Mouse (Mus musculus): Measurements from ENCODE around the gene Sclt1. TPM values are rescaled to one million over a fixed set of nuclear protein-coding genes. Genes with fewer than 3 reads are reported as not detected.
A peak's percentile ranks its signal among the peaks of the same experiment; 100 is the strongest.

The Sclt1 gene
- polyA plus RNA-seq, 1 experiment from 2014 or later = 21.0 TPM

GRCm38 (mm10) chr3:41604629-41605321 is 137.5 kb downstream of the Sclt1 start:
- ATAC-seq (replicated peaks; ENCODE audit: low FRiP score, low read depth) (no peak), DNase-seq (ENCODE audit: low spot score) (no peak)

DNA sequence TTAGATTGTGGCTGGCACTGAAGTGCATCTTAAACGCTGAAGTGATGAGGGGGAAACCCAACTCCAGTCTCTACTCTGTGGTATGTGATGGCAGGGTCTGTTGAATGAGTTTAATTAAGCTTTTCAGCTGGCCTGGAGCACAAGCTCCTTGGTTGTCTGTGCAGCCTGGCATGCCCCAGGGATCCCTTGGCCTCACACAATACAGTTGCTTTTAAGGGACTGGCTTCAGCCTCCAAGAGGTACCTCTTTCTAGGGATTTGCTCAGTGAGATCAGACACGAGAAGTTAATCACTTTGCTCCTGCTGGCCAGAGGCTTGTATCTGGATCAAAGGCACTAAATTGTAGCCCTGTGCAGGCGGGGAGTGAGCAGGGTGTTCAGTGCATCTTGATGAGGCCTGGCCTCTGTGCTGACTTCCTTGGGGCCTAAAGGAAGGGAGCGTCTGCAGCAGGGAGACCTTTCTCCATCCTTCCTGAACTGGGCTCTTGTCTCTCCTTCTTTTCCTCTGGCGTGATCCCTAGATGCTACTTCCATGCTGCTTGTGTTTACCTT is 138.8 kb downstream of the Sclt1 start:
- no peak overlapping the region for H3K4me3 ChIP-seq (replicated peaks; ENCODE audit: low read depth, low read length)
- no peak overlapping the region for H3K9ac ChIP-seq (ENCODE audit: low read depth, low read length)
- TF ChIP-seq CTCF (IDR thresholded peaks at IDR 0.05; ENCODE audit: low read depth) = no peak
- no peak overlapping the region for H3K27ac ChIP-seq
- peaks cover 26% of the 10 kb centered on the region; the same call in 1 of the 2 replicates for H3K36me3 ChIP-seq (ENCODE audit: insufficient read depth, low read length)
- ATAC-seq (replicated peaks; ENCODE audit: low FRiP score, low read depth) = no peak
- H3K9me3 ChIP-seq (replicated peaks; ENCODE audit: low read length) = no peaks in the 10 kb centered on the region
- no peak for DNase-seq (ENCODE audit: low spot score)
- 47% methylated on average over 5 of the region's 5 CpGs for WGBS
- H3K4me1 ChIP-seq (replicated peaks; ENCODE audit: insufficient read depth, low read length) = no peaks in the 10 kb centered on the region
- H3K27me3 ChIP-seq (ENCODE audit: insufficient read depth, low read length) = no peaks in the 10 kb centered on the region
- H3K4me2 ChIP-seq (ENCODE audit: low read length) = no peak overlapping the region

More at GRCm38 (mm10) chr3:41604629-41605321, 137.5 kb downstream of the Sclt1 start:
- Histone ChIP-seq H3K4me1 (replicated peaks; ENCODE audit: insufficient read depth, low read length) (no peaks in the 10 kb centered on the region), H3K36me3 (ENCODE audit: insufficient read depth, low read length) (peaks cover 19% of the 10 kb centered on the region; the same call in 1 of the 2 replicates), H3K27me3 (ENCODE audit: insufficient read depth, low read length) (no peaks in the 10 kb centered on the region), H3K27ac (no peak overlapping the region), H3K9me3 (replicated peaks; ENCODE audit: low read length) (no peaks in the 10 kb centered on the region), H3K4me2 (ENCODE audit: low read length) (no peak overlapping the region), H3K4me3 (replicated peaks; ENCODE audit: low read depth, low read length) (no peak overlapping the region), H3K9ac (ENCODE audit: low read depth, low read length) (no peak overlapping the region)
- WGBS = 86% methylated on average over 12 of the region's 12 CpGs
- no peak for TF ChIP-seq CTCF (IDR thresholded peaks at IDR 0.05; ENCODE audit: low read depth)

DNA sequence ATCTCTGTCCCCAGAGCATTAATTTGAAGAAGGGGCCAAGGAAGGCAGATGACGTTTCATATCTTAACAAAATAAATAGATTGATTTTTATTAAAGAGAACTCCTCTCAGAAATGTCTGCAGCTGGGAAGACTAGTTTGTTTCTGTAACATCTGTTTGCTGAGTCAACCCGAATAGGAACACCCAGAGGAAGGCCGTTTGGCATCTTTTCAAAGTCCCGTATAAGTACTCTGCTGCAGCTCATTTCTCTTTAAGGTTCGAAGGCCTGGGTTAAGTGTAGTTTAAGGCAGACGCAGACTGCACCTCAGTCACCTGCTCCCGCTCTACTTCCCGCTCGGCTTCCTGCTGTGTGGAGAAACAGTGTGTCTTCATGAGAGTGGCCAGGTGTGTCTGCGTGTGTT is 139.4 kb downstream of the Sclt1 start:
- no peak for ATAC-seq (replicated peaks; ENCODE audit: low FRiP score, low read depth)
- H3K36me3 ChIP-seq (ENCODE audit: insufficient read depth, low read length) = peaks cover 29% of the 10 kb centered on the region; the same call in 1 of the 2 replicates
- no peaks in the 10 kb centered on the region for H3K9me3 ChIP-seq (replicated peaks; ENCODE audit: low read length)
- DNase-seq (ENCODE audit: low spot score) = peak; percentile 51
- H3K9ac ChIP-seq (ENCODE audit: low read depth, low read length) = no peak overlapping the region
- no peaks in the 10 kb centered on the region for H3K4me1 ChIP-seq (replicated peaks; ENCODE audit: insufficient read depth, low read length)
- H3K4me3 ChIP-seq (replicated peaks; ENCODE audit: low read depth, low read length) = no peak overlapping the region
- 35% methylated on average over 10 of the region's 10 CpGs for WGBS
- H3K27ac ChIP-seq = 0 out of 2 replicates have a peak overlapping the region, but pooled peaks have one; percentile 20
- H3K4me2 ChIP-seq (ENCODE audit: low read length) = no peak overlapping the region
- H3K27me3 ChIP-seq (ENCODE audit: insufficient read depth, low read length) = no peaks in the 10 kb centered on the region
- TF ChIP-seq CTCF (IDR thresholded peaks at IDR 0.05; ENCODE audit: low read depth) = no peak

DNA sequence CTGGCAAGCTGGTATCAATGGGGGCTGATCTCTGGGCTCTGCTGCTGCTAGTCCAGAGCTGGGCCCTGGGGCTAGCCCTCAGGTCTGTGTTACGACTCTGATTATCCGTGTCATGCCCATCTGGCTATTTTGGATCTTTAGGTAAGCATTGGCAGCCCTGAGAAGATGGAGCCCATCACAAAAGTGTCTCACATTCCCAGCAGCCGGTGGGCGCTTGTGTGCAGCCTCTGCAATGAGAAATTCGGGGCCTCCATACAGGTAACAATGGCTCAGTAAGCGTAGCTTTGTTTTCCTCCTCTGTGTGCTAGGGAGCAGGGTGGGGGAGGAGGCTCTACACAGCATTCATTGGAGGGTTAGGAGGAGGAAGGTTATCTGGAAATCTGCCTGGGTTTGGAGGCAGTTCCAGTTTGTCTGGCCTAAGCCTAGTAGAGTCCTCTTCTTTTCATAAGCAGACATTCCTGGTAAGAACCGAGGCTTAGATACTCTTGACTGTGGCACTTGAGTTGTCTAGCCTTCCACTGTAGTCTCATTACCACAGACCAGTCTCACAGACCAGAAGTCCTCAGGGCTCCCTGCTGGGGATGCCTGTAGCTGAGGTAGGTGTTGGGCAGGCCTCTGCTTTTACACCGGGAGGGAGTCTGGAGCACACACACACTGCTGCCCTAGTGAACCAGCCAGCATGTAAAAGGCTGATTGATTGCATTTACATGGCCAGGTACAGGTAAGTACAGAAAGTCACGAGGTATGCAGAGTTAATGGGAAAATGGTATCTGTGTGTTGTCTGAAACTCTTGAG is 140.9 kb downstream of the Sclt1 start:
- Histone ChIP-seq H3K36me3 (ENCODE audit: insufficient read depth, low read length) (peaks cover 37% of the 10 kb centered on the region), H3K4me3 (replicated peaks; ENCODE audit: low read depth, low read length) (no peak overlapping the region), H3K27ac (no peak overlapping the region), H3K27me3 (ENCODE audit: insufficient read depth, low read length) (no peaks in the 10 kb centered on the region), H3K4me1 (replicated peaks; ENCODE audit: insufficient read depth, low read length) (no peaks in the 10 kb centered on the region), H3K9me3 (replicated peaks; ENCODE audit: low read length) (no peaks in the 10 kb centered on the region), H3K4me2 (ENCODE audit: low read length) (no peak overlapping the region), H3K9ac (ENCODE audit: low read depth, low read length) (no peak overlapping the region)
- ATAC-seq (replicated peaks; ENCODE audit: low FRiP score, low read depth) (no peak), DNase-seq (ENCODE audit: low spot score) (no peak)
- no peak for TF ChIP-seq CTCF (IDR thresholded peaks at IDR 0.05; ENCODE audit: low read depth)
- WGBS = 81% methylated on average over 9 of the region's 9 CpGs

DNA sequence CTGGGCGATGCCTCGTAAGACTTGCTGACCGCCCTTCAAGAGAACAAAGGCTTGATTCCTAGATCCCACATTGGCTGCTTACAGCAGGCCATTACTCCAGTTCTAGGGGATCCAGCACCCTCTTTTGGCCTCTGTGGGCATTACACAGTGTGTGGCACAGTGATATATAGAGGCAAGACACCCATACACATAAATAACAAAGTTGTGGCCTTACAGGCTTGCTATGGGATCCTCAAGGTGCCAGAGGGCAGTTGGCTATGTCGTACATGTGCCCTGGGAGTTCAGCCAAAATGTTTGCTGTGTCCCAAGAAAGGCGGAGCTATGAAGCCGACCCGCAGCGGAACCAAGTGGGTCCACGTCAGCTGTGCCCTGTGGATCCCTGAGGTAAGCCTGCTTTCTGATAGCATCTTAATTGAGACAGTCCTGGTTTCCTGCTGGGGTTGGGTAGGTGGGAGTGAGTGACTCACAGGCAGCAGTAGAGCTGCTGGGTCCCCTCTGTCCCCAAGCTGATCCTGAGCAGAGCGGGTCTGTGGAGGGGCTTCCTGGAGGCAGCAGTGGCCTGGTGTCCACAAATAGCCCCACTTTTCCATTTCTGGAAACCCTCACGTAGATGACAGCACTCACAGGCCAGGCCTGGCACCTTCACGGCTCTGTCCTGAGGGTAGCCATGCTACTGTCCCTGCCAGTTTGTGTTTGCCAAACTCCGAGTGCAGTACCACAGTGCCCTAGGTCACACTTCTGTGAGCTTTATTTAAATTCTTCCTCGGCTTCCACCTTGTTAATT is 142.3 kb downstream of the Sclt1 start:
- Histone ChIP-seq H3K4me1 (replicated peaks; ENCODE audit: insufficient read depth, low read length) (no peaks in the 10 kb centered on the region), H3K27me3 (ENCODE audit: insufficient read depth, low read length) (no peaks in the 10 kb centered on the region), H3K27ac (no peak overlapping the region), H3K9me3 (replicated peaks; ENCODE audit: low read length) (no peaks in the 10 kb centered on the region), H3K9ac (ENCODE audit: low read depth, low read length) (no peak overlapping the region), H3K4me3 (replicated peaks; ENCODE audit: low read depth, low read length) (no peak overlapping the region), H3K36me3 (ENCODE audit: insufficient read depth, low read length) (peaks cover 36% of the 10 kb centered on the region), H3K4me2 (ENCODE audit: low read length) (no peak overlapping the region)
- peak; percentile 40; the same call in 1 of the 2 replicates for ATAC-seq (replicated peaks; ENCODE audit: low FRiP score, low read depth)
- DNase-seq (ENCODE audit: low spot score) = peak; percentile 57
- peak; percentile 74 for TF ChIP-seq CTCF (IDR thresholded peaks at IDR 0.05; ENCODE audit: low read depth)
- WGBS = 78% methylated on average over 14 of the region's 14 CpGs

DNA sequence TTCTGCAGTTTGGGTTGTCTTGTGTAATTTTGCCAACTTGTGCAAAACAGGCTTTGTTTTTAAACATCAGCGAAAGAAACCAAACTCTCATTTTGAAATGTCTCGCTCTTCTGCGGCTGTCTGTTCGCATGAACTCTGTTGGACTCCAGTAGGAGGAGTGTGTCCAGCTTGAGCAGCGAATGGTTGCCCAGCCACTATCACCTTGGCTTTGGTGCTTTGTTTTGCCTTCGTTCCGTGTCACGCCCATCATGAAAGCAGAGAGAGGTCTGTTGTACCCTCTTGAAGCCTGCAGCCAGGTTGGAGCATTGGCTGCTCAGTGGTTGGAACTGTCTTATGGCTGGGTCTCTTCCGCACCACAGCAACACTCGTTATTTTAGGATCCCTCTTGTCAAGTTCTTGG is 143.1 kb downstream of the Sclt1 start:
- H3K4me3 ChIP-seq (replicated peaks; ENCODE audit: low read depth, low read length) = no peak overlapping the region
- no peaks in the 10 kb centered on the region for H3K27me3 ChIP-seq (ENCODE audit: insufficient read depth, low read length)
- H3K9me3 ChIP-seq (replicated peaks; ENCODE audit: low read length) = no peaks in the 10 kb centered on the region
- H3K4me1 ChIP-seq (replicated peaks; ENCODE audit: insufficient read depth, low read length) = no peaks in the 10 kb centered on the region
- peaks cover 36% of the 10 kb centered on the region for H3K36me3 ChIP-seq (ENCODE audit: insufficient read depth, low read length)
- 92% methylated on average over 10 of the region's 10 CpGs for WGBS
- ATAC-seq (replicated peaks; ENCODE audit: low FRiP score, low read depth) (no peak), DNase-seq (ENCODE audit: low spot score) (no peak)
- no peak for TF ChIP-seq CTCF (IDR thresholded peaks at IDR 0.05; ENCODE audit: low read depth)
- no peak overlapping the region for H3K4me2 ChIP-seq (ENCODE audit: low read length)
- no peak overlapping the region for H3K27ac ChIP-seq
- H3K9ac ChIP-seq (ENCODE audit: low read depth, low read length) = no peak overlapping the region

Data from kidney, postnatal 0 days (tissue).